Mouse (Mus musculus) liver, embryonic 13.5 days (tissue): Measurements from ENCODE around the gene Plaa. TPM values are rescaled to one million over a fixed set of nuclear protein-coding genes. Genes with fewer than 3 reads are reported as not detected.
"Not testable (repeated sequence)": the region's sequence is repeated elsewhere in the genome, so short reads cannot be mapped to it uniquely, and the experiment has no call there.

ENCODE experiments used
- ATAC-seq: fragments of 200-750 bp; cut with Nextera tagmentation; 2 replicates; pipeline ENCODE4 v1.8.0; 2017; ENCODE audit warnings: low read depth, mild to moderate bottlenecking, moderate number of reproducible peaks, moderate library complexity
- DNase-seq: peaks from one replicate; pipeline ENCODE4 v3.0.0; 2022
- H3K27ac ChIP-seq: fragments of 300-500 bp; sonication (generic); 2 replicates; pipeline ENCODE4 v1.5.1; 2015; ENCODE audit warnings: moderate library complexity, mild to moderate bottlenecking, inconsistent platforms
- H3K27me3 ChIP-seq: fragments of 300-500 bp; sonication (generic); 2 replicates; pipeline ENCODE4 v1.6.1; 2015; ENCODE audit warnings: mild to moderate bottlenecking, inconsistent platforms
- H3K36me3 ChIP-seq: fragments of 300-500 bp; sonication (generic); 2 replicates; pipeline ENCODE4 v1.6.1; 2015; ENCODE audit warnings: mild to moderate bottlenecking, inconsistent platforms
- H3K4me1 ChIP-seq: fragments of 300-500 bp; sonication (generic); replicated peaks from 2 replicates; pipeline ENCODE4 v1.6.1; 2015; ENCODE audit warnings: inconsistent platforms
- H3K4me2 ChIP-seq: fragments of 300-500 bp; sonication (generic); 2 replicates; pipeline ENCODE4 v1.6.1; 2015; ENCODE audit warnings: inconsistent platforms, mild to moderate bottlenecking, moderate library complexity
- H3K4me3 ChIP-seq: fragments of 300-500 bp; sonication (generic); replicated peaks from 2 replicates; pipeline ENCODE4 v1.5.1; 2015; ENCODE audit warnings: mild to moderate bottlenecking, inconsistent platforms
- H3K9ac ChIP-seq: fragments of 300-500 bp; sonication (generic); 2 replicates; pipeline ENCODE4 v1.6.1; 2015; ENCODE audit warnings: mild to moderate bottlenecking, inconsistent platforms
- H3K9me3 ChIP-seq: fragments of 300-500 bp; sonication (generic); replicated peaks from 2 replicates; pipeline ENCODE4 v1.6.1; 2016; ENCODE audit warnings: inconsistent platforms
- WGBS: fragments of 180-500 bp; shearing (Covaris S2); methylation state at CpG from one replicate; pipeline ENCODE4 v1.1.7; 2015; ENCODE audit not compliant: insufficient replicate concordance; 5-methylcytosine and 5-hydroxymethylcytosine counted together
- polyA plus RNA-seq: library from polyadenylated mRNA; unstranded; fragments of >200 nt; fragmentation: Nextera tagmentation; extraction: Ambion mirVana; gene quantifications from 2 replicates; pipeline ENCODE4 v1.2.1, GENCODE M21; 2015

Gene Plaa
- polyA plus RNA-seq = 41.7 and 47.8 TPM in 2 replicates

DNA sequence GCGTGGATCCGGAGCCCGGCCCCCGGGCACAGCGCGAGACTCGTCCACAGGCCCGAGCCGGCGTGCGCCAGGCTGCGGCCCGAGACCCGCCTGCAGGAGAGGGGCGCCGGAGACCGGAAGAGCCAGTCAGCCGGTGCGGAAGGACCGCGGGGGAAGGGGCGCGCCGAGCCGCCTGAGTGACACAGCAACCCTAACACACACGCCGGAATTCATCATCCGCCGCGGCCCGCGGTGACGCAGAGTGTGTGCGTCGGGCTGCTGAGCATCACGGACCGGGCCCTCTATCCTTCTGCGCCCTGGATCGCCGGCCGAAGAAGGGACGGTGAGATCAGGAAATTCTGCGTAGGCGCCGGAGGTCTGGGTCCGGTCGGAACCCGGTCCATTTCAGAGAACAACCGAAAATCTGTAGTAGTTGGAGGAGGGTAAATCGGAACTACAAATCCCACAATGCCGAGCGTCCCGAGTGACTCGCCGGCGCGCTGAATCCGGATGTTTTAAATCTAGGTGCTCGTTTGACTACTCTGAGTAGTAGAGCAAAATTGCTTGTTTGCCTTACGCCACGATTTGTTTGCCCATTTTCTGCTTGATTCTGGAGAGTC, at the start of gene Plaa:
Gene Plaa, minus strand, starts transcription at position 214 of the 599 bp plus-strand sequence.
- Histone ChIP-seq H3K4me3 (peak within 1 kb of the TSS; percentile 99), H3K9me3 (no peaks in the 10 kb centered on the region), H3K27ac (peak within 1 kb of the TSS; percentile 84), H3K4me2 (peak within 1 kb of the TSS; percentile 85), H3K27me3 (no peaks in the 10 kb centered on the region), H3K4me1 (peaks cover 32% of the 10 kb centered on the region), H3K9ac (peak within 1 kb of the TSS; percentile 93), H3K36me3 (no peaks in the 10 kb centered on the region)
- whole genome bisulfite sequencing = under 1% methylated on average over 60 of the region's 61 CpGs
- ATAC-seq (peak; percentile 98), DNase-seq (peak; percentile 82)

DNA sequence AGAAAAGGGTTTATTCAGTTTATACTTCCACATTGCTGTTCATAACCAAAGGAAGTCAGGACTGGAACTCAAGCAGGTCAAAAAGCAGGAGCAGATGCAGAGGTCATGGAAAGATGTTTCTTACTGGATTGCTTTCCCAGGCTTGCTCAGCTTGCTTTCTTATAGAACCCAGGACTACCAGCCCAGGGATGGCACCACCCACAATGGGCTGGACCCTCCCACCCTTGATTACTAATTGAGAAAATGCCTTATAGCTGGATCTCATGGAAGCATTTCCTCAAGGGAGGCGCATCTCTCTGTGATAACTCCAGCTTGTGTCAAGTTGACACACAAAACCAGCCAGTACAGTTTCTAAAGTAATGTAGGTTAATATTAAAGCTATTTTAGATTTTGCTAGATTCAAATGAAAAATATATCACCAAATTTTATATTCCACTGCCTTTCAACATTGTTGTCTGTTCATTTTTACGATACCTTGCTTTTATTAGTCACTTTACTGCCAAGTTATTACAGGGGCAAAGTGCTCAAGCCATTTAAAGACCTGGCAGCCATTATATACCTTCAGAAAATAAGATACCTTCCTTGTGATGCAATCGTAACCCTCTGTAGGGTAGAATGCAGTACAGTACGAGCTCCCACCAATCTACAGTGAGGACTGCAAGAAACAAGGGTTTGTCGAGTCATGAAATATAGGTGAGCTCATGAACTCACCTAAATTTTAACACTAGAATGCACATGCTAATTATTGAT, 47.6 kb upstream of the Plaa start:
- not testable (repeated sequence) for H3K9me3 ChIP-seq, ATAC-seq, DNase-seq, H3K36me3 ChIP-seq, H3K27me3 ChIP-seq, H3K4me3 ChIP-seq, H3K4me2 ChIP-seq, H3K9ac ChIP-seq, H3K4me1 ChIP-seq, H3K27ac ChIP-seq
- 59% methylated on average over 5 of the region's 5 CpGs for WGBS

DNA sequence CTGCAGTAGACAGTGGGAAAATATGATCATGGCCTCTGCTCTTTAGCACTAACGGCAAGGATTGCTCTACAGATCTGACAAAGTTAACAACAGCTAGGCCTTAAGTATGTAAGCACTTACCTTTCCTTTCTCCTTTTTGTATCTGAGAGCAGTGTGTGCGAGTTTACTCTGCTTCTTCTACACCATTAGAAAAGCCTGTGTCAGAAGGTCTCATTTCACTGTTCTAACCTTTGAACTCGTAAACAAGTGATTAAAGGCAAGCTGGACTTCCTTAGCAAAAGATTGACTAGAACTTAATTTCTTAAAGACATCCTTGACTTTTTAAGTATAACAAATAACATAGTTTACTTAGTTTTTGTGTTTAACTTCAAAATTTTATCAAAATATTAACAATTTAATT, 46.9 kb upstream of the Plaa start, which contains the start of gene Lrrc19:
Gene Lrrc19, minus strand, starts transcription at position 225 of the 400 bp plus-strand sequence.
- WGBS = 77% methylated on average over 3 of the region's 3 CpGs
- ATAC-seq = no peak
- DNase-seq = no peak

DNA sequence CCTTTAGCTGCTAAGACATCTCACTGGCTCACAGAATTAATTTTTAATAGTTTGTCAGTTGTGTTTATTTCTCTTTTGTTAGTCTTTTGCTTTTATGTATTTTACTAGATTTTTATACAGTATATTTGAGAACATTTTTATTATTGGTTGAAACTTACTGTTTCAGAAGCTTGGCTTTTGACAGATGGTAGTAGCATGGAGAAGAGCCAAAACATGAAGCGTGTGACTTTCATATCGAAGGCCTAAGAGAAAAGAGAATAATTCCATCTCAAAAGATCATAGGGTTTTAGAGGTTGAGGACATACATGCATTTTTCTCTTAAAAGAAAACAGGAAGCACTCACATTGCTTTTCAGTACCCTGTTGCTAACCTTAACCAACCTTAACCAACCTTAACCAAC, 40.1 kb upstream of the Plaa start:
- Histone ChIP-seq H3K9me3 (no peaks in the 10 kb centered on the region), H3K36me3 (no peaks in the 10 kb centered on the region), H3K4me1 (no peaks in the 10 kb centered on the region), H3K27ac (no peak overlapping the region), H3K4me3 (no peak overlapping the region), H3K9ac (no peak overlapping the region), H3K4me2 (no peak overlapping the region), H3K27me3 (no peaks in the 10 kb centered on the region)
- 78% methylated on average over 2 of the region's 2 CpGs for WGBS
- ATAC-seq (no peak), DNase-seq (no peak)

More for the DNA sequence above, 46.9 kb upstream of the Plaa start, which contains the start of gene Lrrc19:
- Histone ChIP-seq H3K36me3 (0 out of 2 replicates have a peak, but pooled peaks cover under 1% of the 10 kb centered on the region), H3K9me3 (no peaks in the 10 kb centered on the region), H3K9ac (no peak within 1 kb of the TSS), H3K4me1 (no peaks in the 10 kb centered on the region), H3K27me3 (no peaks in the 10 kb centered on the region), H3K27ac (no peak within 1 kb of the TSS), H3K4me2 (no peak within 1 kb of the TSS), H3K4me3 (no peak within 1 kb of the TSS)

DNA sequence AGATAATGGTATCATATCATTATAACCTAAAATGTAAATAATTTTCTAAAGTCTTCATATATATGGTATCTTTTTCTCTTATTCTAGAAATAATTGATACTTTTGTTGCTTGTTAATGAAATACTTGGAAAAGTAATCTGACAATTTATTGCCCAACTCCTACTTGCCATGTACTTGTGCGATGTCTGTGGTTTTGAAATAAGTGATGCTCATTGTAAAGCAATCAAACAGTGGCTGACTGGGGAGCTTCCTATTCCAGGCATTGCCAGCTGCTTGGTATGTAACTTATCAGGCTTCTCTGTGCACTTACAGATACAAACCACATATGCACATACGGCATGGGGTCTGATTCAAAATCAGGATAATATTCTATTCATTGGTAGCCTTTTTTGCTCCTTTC, 17.0 kb upstream of the Plaa start:
- DNase-seq = no peak
- no peak overlapping the region for H3K27ac ChIP-seq
- no peaks in the 10 kb centered on the region for H3K27me3 ChIP-seq
- no peak overlapping the region for H3K9ac ChIP-seq
- H3K9me3 ChIP-seq = no peaks in the 10 kb centered on the region
- 64% methylated on average over 2 of the region's 2 CpGs for WGBS
- peaks cover under 1% of the 10 kb centered on the region for H3K4me1 ChIP-seq
- no peak overlapping the region for H3K4me3 ChIP-seq
- no peaks in the 10 kb centered on the region for H3K36me3 ChIP-seq
- ATAC-seq = no peak
- H3K4me2 ChIP-seq = no peak overlapping the region

DNA sequence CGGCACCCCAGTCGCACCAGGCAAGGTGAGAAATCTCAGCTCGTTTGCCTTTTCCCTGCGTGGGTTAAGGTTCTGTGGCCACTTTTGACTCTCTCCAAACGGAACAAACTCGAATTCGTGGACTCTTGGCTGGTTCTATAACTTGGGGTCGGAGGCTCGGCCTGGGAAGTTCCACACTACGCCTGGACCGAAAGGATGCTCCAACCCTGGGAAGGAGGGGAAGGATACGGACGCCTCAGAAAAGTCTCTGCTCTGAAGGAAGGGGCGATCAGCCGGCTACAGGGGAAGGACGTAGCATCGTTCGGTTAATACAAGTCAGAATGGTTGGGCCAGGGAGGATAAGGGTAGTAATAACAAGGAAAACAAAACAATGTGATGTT, 11.6 kb upstream of the Plaa start:
- 1% methylated on average over 18 of the region's 18 CpGs for WGBS
- H3K9me3 ChIP-seq = no peaks in the 10 kb centered on the region
- DNase-seq (no peak), ATAC-seq (peak; percentile 45)
- peak overlapping the region; percentile 71 for H3K9ac ChIP-seq
- no peaks in the 10 kb centered on the region for H3K27me3 ChIP-seq
- peak overlapping the region; percentile 92 for H3K4me2 ChIP-seq
- H3K36me3 ChIP-seq = no peaks in the 10 kb centered on the region
- peaks cover 14% of the 10 kb centered on the region for H3K4me1 ChIP-seq
- H3K27ac ChIP-seq = no peak overlapping the region; the same call in 1 of the 2 replicates
- H3K4me3 ChIP-seq = peak overlapping the region; percentile 72

DNA sequence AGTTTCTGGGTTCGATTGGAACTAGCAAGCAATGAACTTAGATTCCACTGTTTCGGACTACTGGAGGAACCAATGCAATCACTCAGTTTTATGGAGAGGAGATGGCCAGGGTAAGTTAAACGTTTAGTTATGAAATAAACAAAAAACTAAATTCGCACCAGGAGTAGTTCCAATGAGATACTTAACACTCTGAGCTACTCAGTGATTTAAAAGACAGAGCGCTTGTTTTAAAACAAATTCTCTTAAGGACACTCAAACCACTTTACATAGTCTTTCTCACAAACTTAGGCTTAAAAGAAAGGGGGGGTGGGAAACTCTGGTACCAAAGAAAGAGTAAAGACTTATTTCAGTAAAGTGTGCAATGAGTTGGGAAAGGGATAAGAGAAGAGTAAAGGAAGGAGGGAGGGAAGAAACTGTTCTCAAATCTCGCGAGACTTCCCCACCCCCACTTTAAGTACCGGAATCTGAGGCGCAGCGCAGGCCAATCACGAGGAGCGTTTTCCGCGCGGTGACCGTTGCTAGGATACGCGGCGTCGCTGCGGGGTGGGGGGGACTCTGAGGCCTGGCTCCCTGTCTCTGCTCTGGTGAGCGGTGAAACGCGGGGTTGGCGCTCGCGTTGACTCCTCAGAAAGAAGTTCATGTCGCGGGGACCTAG, 11.1 kb upstream of the Plaa start, which contains the start of gene Ift74:
Gene Ift74, plus strand, starts transcription at position 520 of the 655 bp plus-strand sequence.
- Histone ChIP-seq H3K4me3 (peak within 1 kb of the TSS; percentile 72), H3K36me3 (no peaks in the 10 kb centered on the region), H3K4me2 (peak within 1 kb of the TSS; percentile 92), H3K9ac (peak within 1 kb of the TSS; percentile 71), H3K27me3 (no peaks in the 10 kb centered on the region), H3K27ac (no peak within 1 kb of the TSS; the same call in 1 of the 2 replicates), H3K4me1 (peaks cover 14% of the 10 kb centered on the region), H3K9me3 (no peaks in the 10 kb centered on the region)
- peak; percentile 99 for ATAC-seq
- peak; percentile 88 for DNase-seq
- 4% methylated on average over 29 of the region's 29 CpGs for WGBS

DNA sequence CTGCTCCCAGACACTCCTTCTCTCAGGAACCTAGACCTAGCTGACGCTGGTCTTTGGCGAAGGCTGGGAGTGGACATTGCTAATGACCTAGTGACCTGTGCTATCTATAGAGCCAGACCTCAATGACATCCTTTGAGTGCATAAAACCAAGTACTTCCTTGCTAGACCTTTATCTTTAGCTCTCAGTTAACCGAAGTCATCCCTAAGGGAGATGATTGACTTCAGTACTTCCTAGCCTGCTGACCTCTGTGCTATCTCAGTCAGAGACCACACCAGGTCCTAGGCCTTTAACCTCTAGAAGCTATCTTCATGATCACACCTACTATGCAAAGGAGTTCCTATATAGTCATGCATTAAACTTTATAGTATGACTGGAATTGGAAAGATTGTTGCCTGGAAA, 7.3 kb upstream of the Plaa start:
- Histone ChIP-seq H3K4me3 (no peak overlapping the region), H3K27ac (no peak overlapping the region), H3K27me3 (no peaks in the 10 kb centered on the region), H3K9ac (no peak overlapping the region), H3K4me2 (no peak overlapping the region), H3K36me3 (no peaks in the 10 kb centered on the region), H3K4me1 (peaks cover 14% of the 10 kb centered on the region), H3K9me3 (no peaks in the 10 kb centered on the region)
- no peak for ATAC-seq
- DNase-seq = no peak
- WGBS = 18% methylated on average over 3 of the region's 3 CpGs

DNA sequence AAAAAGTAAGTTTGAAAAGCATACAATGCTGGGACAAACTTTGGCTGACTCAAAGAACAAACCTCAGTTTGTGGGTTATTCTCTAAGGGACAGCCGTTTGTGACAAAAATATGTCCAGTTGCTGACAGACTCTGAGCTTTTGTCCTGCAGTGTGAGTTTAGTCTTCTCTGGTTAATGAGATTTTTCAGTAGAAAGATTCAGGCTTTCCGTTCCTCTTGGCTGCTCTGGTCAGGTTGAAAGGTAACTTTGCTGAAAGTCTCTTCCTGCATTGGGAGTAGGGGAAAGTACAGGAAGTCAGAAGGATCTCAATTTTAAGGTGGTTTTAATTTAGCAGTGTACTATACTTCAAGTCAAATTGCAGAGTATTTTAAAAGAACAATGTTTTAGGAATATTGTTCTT, 2.5 kb upstream of the Plaa start:
- H3K4me1 ChIP-seq = peaks cover 33% of the 10 kb centered on the region

DNA sequence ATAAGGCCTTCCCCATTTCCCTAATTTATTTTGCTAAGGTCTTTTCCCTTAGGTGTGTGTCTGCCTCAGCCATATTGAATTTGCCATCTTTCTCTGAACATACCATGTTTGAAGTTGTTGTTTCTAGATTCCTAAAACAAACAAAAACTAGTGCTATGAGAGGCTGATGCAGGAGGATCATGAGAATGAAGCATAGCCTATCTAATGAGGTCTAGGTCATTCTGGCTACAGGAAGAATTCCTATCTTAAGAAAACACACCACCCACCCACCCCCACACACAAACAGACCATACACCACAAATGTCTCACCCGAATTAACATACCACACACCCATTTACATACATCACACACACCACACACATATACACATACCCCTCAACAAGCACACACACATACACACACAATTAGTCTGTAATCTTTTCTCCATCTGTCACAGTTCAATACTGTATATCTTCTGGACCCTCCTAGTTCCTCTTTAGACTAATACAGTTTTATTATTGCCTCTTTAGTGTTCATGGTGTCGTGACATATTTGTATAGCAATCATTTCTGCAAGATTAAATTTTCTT, 1.5 kb upstream of the Plaa start:
- H3K4me3 ChIP-seq = peak overlapping the region; percentile 99; the same call in 1 of the 2 replicates
- no peaks in the 10 kb centered on the region for H3K36me3 ChIP-seq
- no peak for ATAC-seq
- no peaks in the 10 kb centered on the region for H3K9me3 ChIP-seq
- H3K9ac ChIP-seq = peak overlapping the region; percentile 93; the same call in 1 of the 2 replicates
- H3K4me1 ChIP-seq = peaks cover 32% of the 10 kb centered on the region
- H3K4me2 ChIP-seq = peak overlapping the region; percentile 85
- 55% methylated on average over 2 of the region's 2 CpGs for WGBS
- no peak for DNase-seq
- H3K27ac ChIP-seq = no peak overlapping the region
- no peaks in the 10 kb centered on the region for H3K27me3 ChIP-seq

More for the DNA sequence above, 2.5 kb upstream of the Plaa start:
- H3K27ac ChIP-seq = no peak overlapping the region
- WGBS = 72% methylated on average over 2 of the region's 2 CpGs
- no peak for ATAC-seq
- H3K4me3 ChIP-seq = no peak overlapping the region
- no peak for DNase-seq
- H3K9ac ChIP-seq = no peak overlapping the region
- no peak overlapping the region for H3K4me2 ChIP-seq
- H3K36me3 ChIP-seq = no peaks in the 10 kb centered on the region
- no peaks in the 10 kb centered on the region for H3K27me3 ChIP-seq
- H3K9me3 ChIP-seq = no peaks in the 10 kb centered on the region

DNA sequence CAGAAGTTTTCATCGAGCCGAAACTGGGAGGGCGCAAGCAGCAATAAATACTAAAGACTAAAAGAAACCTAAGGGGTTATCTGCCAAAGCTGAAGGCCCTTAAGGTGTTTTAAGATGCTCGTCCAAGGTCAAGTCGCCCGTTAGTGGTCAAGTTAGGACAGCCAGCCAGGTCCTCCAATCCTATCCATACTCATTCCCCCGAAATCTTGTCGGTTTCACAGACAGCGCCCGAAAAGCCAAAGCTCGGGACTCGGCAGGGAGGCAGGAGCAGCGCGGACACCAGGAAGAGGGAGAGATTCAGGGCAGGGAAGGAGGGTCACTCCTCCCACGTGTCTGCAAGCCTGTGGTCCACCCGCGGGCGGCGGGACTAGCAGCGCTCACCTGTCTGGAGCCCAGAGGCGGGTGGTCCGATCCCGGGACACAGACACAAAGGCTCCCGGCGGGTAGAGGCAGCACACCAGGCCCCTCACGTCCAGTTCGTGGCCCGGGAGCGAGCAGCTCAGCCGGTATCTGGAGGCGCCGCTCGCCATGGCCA, 481 bp downstream of the Plaa start:
- H3K9me3 ChIP-seq = no peaks in the 10 kb centered on the region
- ATAC-seq = peak; percentile 75
- no peaks in the 10 kb centered on the region for H3K27me3 ChIP-seq
- WGBS = 0% methylated on average over 33 of the region's 33 CpGs
- peak overlapping the region; percentile 85 for H3K4me2 ChIP-seq
- H3K4me3 ChIP-seq = peak overlapping the region; percentile 99
- peaks cover 32% of the 10 kb centered on the region for H3K4me1 ChIP-seq
- peak overlapping the region; percentile 93 for H3K9ac ChIP-seq
- DNase-seq = no peak
- no peaks in the 10 kb centered on the region for H3K36me3 ChIP-seq
- H3K27ac ChIP-seq = peak overlapping the region; percentile 84
